Mouse (Mus musculus): ENCODE data around the gene Fbxo2.
"Not testable (repeated sequence)": the region's sequence is repeated elsewhere in the genome, so short reads cannot be mapped to it uniquely, and the experiment has no call there.

Fbxo2 gene

GRCm38 (mm10) chr4:148160436-148161390, at the start of gene Fbxo2, which contains the start of gene Fbxo44:
TSS of gene Fbxo2 (plus strand) at chr4:148160621.
TSS of gene Fbxo44 (minus strand) at chr4:148160482.
- peak; percentile 41 for DNase-seq (ENCODE audit: extremely low spot score, low spot score)

GRCm38 (mm10) chr4:148112519-148112918, 47.9 kb upstream of the Fbxo2 start:
- no peak for DNase-seq (ENCODE audit: extremely low spot score, low spot score)

GRCm38 (mm10) chr4:148114758-148115391, 45.5 kb upstream of the Fbxo2 start:
- DNase-seq (ENCODE audit: extremely low spot score, low spot score) = peak; percentile 93

- DNase-seq (ENCODE audit: extremely low spot score, low spot score) = peak; percentile 61
Observed at GRCm38 (mm10) chr4:148115467-148115866, 45.0 kb upstream of the Fbxo2 start.

GRCm38 (mm10) chr4:148116657-148117056, 43.8 kb upstream of the Fbxo2 start:
- peak; percentile 26 for DNase-seq (ENCODE audit: extremely low spot score, low spot score)

GRCm38 (mm10) chr4:148117392-148117791, 43.0 kb upstream of the Fbxo2 start:
- DNase-seq (ENCODE audit: extremely low spot score, low spot score) = no peak

GRCm38 (mm10) chr4:148119578-148119977, 40.8 kb upstream of the Fbxo2 start:
- not testable (repeated sequence) for DNase-seq (ENCODE audit: extremely low spot score, low spot score)

GRCm38 (mm10) chr4:148120555-148120954, 39.9 kb upstream of the Fbxo2 start:
- no peak for DNase-seq (ENCODE audit: extremely low spot score, low spot score)

GRCm38 (mm10) chr4:148121362-148121761, 39.1 kb upstream of the Fbxo2 start:
- no peak for DNase-seq (ENCODE audit: extremely low spot score, low spot score)

GRCm38 (mm10) chr4:148121982-148122693, 38.3 kb upstream of the Fbxo2 start:
- peak; percentile 43 for DNase-seq (ENCODE audit: extremely low spot score, low spot score)

- DNase-seq (ENCODE audit: extremely low spot score, low spot score) = no peak
Observed at GRCm38 (mm10) chr4:148122694-148123066, 37.7 kb upstream of the Fbxo2 start.

- DNase-seq (ENCODE audit: extremely low spot score, low spot score) = no peak
Observed at GRCm38 (mm10) chr4:148128241-148128640, 32.2 kb upstream of the Fbxo2 start.

GRCm38 (mm10) chr4:148128672-148129071, 31.7 kb upstream of the Fbxo2 start:
- DNase-seq (ENCODE audit: extremely low spot score, low spot score) = no peak

- no peak for DNase-seq (ENCODE audit: extremely low spot score, low spot score)
Observed at GRCm38 (mm10) chr4:148130133-148130532, 30.3 kb upstream of the Fbxo2 start, which contains the start of gene Mad2l2. TSS of gene Mad2l2 (plus strand) at chr4:148130384.

- DNase-seq (ENCODE audit: extremely low spot score, low spot score) = peak; percentile 82
Observed at GRCm38 (mm10) chr4:148130561-148131413, 29.6 kb upstream of the Fbxo2 start, which contains the start of gene Draxin. TSS of gene Draxin (minus strand) at chr4:148130698.

- DNase-seq (ENCODE audit: extremely low spot score, low spot score) = peak; percentile 93
Observed at GRCm38 (mm10) chr4:148131497-148132081, 28.8 kb upstream of the Fbxo2 start.

- no peak for DNase-seq (ENCODE audit: extremely low spot score, low spot score)
Observed at GRCm38 (mm10) chr4:148134988-148135387, 25.4 kb upstream of the Fbxo2 start.

GRCm38 (mm10) chr4:148137503-148137902, 22.9 kb upstream of the Fbxo2 start:
- DNase-seq (ENCODE audit: extremely low spot score, low spot score) = no peak

GRCm38 (mm10) chr4:148139767-148140097, 20.7 kb upstream of the Fbxo2 start:
- no peak for DNase-seq (ENCODE audit: extremely low spot score, low spot score)

Measured in neural tube, embryonic 10.5 days (tissue).